Mouse (Mus musculus): Measurements from ENCODE around the gene Emilin1.

Gene Emilin1

DNA sequence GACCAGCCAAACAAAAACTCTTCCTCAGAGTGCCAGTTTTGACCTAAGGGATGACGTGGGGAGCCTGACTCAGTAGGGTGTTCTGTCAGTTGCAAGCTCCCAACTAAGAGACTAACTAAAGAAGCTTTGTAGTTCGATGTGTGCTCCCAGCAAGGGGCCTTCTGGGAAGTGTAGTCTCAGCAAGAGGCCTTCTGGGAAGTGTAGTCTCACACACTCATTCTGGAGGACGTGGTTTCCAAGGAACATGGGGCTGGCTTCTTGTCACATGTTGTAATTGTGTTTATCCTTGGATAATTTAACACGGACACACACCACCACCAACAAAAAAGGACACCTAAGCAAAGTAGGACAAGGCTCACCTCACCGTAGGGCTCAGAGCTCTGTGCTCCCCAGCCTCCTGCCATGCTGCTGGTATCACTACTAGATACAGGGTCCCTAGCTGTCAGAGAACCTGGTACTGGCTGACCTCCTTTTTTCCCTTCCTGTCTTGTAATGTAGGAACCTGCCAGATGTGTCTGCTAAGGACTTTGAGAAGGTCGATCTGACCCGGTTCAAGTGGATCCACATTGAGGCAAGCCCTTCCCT, 14.8 kb downstream of the Emilin1 start:
- no peak for DNase-seq

DNA sequence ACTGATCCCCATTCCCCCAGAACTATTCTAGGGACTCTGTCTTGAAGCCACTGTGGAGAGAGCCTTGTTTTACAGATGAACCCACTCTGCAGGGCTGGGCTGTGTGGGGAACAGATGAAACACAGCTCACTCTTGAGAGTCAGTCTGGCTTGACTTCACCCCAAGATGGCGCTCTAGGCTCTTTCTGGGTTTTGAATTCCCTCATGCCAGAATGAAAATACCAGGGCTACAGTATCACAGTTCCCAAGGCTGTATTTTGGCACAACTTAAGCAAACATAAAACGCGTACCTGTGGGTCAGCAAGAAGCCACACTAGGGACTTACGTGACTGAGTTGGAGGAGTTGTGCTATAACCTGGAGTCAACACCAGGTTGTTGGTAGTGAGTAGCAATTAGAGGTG, 16.9 kb downstream of the Emilin1 start:
- peak; percentile 70 to 75 for DNase-seq

DNA sequence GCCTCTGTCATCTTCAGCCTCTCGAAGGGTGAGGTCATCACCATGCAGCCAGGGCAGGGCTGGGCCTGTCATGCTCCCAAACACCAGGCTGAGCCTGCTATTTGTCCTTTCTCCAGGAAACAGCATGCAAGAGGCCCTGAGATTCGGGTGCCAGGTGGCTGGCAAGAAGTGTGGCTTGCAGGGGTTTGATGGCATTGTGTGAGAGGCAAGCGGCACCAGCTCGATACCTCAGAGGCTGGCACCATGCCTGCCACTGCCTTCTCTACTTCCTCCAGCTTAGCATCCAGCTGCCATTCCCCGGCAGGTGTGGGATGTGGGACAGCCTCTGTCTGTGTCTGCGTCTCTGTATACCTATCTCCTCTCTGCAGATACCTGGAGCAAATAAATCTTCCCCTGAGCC, 17.6 kb downstream of the Emilin1 start:
- DNase-seq: no peak

DNA sequence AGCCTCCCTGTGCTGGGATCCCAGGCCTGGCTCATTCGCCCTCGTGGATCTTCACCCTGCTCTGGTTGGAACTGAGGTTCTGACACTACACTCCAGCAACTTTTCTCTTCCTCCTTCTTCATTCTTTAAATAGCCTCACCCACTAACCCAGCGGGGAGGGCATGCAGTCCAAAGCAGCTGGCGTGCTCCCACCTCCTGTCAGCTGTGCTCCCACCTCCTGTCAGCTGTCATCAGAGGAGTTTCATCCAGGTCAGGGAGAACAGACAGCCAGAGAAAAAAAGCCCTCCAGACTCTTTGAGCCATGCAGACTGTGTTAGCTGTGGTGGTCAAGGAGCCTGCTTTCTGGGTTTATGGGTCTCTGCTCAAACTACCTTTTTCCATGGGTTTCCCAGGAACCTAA, 18.2 kb downstream of the Emilin1 start:
- no peak for DNase-seq

GRCm38 (mm10) chr5:30933705-30934104, 20.5 kb downstream of the Emilin1 start:
- DNase-seq: no peak

DNA sequence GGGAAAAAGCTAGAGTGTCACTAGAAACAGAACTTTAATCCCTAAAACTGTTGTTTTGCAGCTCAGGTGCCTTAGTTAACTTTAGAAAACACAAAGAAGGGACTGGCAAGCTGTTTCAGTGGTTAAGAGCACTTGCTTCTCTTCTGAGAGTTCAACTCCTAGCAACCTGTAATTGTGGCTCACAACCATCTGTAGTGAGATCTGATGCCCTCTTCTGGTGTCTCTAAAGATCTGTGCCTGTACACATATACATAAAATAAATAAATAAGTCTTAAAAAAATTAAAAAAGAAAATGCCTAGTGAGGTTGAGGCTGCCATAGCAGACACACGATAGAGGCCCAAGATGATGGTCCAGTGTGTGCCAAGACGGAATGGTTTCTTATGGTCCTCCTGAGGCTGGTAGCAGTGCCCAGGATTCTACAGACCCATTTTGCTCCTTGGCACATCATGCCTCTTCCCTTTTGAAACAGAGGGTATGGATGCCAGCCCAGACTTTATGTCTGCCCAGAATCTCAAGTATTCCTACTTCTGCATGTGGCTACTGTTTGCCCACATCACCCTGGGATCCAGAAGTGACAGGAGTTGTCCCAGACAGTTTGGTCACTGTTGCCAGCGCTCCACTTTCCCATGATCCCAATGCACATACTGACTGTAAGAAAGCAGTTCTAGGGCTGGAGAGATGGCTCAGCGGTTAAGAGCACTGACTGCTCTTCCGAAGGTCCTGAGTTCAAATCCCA, 21.7 kb downstream of the Emilin1 start:
- no peak for DNase-seq

DNA sequence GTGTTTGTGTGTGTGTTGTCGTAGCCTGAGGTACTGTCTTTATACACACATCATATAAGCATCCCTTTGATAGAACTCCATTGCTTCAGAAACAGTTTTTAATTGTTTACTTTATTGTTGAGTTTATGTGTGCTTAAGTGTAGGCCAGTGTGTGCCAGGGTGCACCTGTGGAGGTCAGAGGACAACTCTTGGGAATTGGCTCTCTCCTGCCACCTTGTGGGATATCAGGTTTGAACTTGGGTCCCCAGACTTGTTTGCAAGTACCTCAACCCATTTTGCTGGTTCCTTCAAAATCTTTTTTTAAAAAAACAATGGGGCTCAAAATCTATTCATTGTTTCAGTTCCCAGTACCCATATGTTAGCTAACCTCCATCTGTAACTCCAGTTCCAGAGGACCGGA, 29.8 kb downstream of the Emilin1 start:
- DNase-seq: peak in 1 of 2 experiments; percentile 36

GRCm38 (mm10) chr5:30944344-30944743, 31.1 kb downstream of the Emilin1 start:
- DNase-seq: no peak

GRCm38 (mm10) chr5:30944956-30945781, 32.0 kb downstream of the Emilin1 start, which contains the start of gene Cgref1:
Cgref1 (minus strand) TSS chr5:30945591.
- DNase-seq: peak; percentile 31 to 32

GRCm38 (mm10) chr5:30948620-30949019, 35.4 kb downstream of the Emilin1 start:
- no peak for DNase-seq

- peak; percentile 87 for DNase-seq
Measured at GRCm38 (mm10) chr5:30949654-30950326, 36.6 kb downstream of the Emilin1 start.

GRCm38 (mm10) chr5:30950451-30950850, 37.2 kb downstream of the Emilin1 start:
- no peak for DNase-seq

DNA sequence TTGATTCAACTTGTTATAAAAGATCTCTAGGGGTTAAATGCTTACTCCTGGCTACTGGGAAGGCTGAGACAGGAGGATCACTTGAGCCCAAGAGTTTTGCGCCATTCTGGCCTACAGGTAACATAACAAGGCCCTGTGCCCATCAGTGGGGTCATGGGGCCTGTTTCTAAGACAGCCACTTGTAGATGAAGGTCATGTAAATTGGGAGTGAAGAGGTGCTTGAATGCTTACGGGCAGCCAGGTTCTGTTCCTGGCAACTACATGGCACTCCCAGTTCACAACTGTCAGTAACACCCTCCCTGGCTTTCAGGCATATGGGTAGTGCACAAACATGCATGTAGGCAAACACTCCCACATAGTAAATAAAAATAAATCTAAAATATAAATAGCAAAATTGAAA, 37.7 kb downstream of the Emilin1 start:
- DNase-seq: no peak

DNA sequence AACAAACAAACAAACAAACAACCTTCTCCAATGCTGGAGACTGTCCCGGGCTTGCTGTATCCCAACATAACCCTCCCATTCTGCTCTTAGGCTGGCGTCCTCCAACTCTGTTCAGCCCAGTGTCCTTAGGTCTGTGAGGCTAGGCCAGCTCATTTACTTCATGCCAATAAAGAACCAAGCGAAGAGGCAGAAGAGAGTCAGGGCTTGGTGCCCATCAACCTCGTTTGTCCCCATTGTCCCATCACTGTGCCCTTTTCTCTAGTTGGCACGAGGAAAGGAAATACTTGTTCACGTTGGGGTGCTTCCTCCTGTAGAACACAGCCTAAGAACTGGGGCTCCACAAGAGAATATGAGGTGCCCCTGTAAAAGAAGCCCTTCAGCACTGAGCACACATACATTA, 38.5 kb downstream of the Emilin1 start:
- no peak for DNase-seq

GRCm38 (mm10) chr5:30952551-30952950, 39.3 kb downstream of the Emilin1 start:
- no peak for DNase-seq

DNA sequence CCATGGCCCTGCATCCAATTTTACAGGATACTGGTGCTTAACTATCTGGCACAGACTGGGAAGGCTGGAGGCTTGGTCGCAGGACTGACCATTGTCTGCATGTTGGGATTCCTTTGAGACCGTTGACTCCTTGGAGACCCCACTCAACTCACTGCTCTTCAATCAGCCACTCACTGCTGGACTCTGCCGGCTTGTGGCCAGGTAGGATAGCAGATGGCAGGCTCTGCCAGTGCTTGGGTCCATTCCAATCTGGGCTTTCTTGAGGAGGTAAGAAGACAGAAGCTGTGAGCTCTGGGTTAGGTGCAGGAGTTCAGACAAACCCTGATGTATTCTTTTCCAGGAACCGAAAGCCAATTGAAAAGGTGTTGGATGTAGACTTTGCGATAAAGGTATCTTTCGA, 40.9 kb downstream of the Emilin1 start:
- no peak for DNase-seq

DNA sequence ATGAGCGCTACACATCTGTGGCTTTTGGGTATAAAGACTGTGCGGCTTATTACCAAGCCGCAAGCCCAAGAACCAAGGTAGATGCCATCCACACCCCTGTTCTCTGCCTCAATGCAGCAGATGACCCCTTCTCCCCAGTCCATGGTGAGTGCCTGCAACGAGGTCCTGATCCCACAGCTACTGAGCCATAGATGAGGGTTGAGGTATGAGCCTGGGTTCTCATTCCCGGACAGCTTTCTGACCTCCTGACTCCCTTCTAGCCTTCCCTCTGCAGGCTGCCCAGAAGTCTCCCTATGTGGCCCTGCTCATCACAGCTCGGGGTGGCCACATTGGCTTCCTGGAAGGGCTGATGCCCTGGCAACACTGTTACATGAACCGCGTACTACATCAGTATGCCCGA, 41.4 kb downstream of the Emilin1 start:
- no peak for DNase-seq

DNA sequence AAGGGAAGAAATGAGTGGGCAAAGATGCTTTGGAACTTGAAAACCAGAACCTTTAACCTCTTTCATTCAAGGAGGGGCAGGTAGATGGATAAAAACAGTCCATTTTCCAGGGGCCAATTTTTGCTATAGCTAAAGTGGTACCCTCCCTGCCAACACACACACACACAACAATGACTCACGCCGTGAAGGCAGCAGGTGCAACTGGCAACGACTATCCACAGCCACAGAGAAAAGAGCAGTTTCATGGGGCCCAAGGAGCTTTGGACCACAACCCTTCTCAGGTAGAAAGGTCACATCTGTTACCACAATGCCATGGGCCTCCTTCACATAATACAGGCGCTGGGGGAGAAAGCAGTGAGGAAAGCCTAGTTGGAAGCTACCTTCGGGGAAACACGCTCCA, 42.5 kb downstream of the Emilin1 start:
- DNase-seq: no peak

DNA sequence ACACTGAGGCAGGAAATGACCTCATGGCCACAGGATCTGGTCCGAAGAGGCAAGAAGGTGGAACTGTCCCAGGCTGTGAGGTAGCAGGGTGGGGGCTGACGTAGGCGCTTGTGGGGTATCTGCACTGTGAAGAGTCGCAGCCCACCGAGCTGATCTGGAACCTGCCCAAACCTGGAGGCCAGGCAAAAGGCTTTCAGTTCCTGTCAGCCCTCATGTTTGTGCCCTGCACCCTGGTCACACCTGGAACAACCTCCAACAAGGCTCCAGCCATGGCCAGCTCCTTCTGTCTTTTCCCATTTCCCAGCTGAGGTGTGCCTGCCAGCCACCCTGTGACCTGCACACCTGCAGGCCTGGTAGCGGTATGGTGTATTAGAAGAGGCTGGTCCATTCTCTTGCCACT, 44.7 kb downstream of the Emilin1 start:
- DNase-seq: no peak

- no peak for DNase-seq
Measured at GRCm38 (mm10) chr5:30959198-30959854, 46.1 kb downstream of the Emilin1 start.

DNA sequence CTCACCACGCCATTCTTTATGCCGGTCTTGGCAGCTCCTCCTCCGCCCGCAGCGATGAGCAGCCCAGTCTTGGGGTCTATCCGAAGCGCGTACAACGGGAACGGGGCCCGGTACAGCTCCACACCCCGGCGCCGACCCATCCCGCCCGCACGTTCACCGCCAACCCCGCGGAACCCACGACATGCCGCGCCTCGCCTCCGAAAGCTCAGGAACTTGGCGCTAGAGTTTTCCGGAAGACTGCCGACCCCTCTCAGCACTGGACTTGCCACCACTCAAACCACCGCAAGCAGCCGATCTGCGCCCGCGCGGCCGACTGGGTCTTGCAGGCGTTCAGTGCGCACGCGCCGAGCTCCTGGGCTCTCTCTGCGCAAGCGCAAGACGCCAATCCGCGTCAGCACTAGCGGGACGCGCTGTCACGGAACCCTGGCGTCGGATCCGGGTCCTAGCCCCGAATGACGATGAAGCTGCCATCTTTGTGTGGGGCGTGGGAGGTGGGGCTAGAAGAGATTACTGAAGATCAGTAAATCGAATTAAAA, 46.8 kb downstream of the Emilin1 start, which contains the start of gene Preb:
Preb (minus strand) TSS at position 396 of the 536 bp plus-strand sequence.
- peak; percentile 97 for DNase-seq

GRCm38 (mm10) chr5:30960814-30961213, 47.6 kb downstream of the Emilin1 start:
- no peak for DNase-seq
